Mouse (Mus musculus): ENCODE measurements around the gene Mocs3. TPM values are rescaled to one million over a fixed set of nuclear protein-coding genes. Genes with fewer than 3 reads are reported as not detected.

Mocs3 gene
- total RNA-seq (2014; rRNA removed) (24.9 and 27.0 TPM in 2 replicates), polyA plus RNA-seq (2015; fragmentation: Nextera tagmentation; extraction: Ambion mirVana) (7.8 and 8.2 TPM in 2 replicates)

DNA sequence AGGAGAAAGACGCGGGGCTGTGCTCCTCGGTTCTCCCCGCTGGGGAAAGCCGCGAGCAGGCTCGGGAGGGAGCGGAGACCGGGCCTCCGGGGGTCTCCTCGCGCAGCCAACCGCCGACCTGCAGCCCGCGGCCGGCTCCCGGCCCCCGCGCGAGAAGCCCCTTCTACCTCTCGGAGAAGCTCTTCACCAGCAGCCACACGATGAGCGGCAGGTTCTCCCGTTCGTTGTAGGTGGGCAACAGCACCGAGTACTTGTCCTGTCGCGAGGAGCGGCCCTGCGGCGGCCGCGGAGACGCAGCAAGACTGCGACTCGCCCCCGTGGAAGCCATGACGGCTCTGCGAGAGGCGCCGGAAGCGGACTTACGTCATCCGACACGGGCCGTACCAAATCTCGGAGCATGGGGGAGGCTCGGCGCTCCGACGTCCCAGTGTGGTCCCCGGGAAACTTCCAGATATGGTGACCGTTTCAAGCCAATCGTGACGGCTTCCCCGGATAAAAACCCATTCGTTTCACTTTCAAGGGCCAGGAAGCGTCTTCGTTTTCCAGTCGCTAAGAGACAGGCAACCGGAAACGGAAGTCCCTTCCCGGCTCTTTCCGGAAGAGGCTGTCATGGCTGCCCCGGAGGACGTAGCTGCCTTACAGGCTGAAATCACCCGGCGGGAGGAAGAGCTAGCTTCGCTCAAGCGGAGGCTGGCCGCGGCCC, at the start of gene Mocs3, which contains the start of the genes Gm20716 and Dpm1:
TSS of gene Mocs3 (plus strand) at position 597 of the 703 bp plus-strand sequence.
TSS of gene Gm20716 (minus strand) at position 339 of the 703 bp plus-strand sequence.
TSS of gene Dpm1 (minus strand) at position 566 of the 703 bp plus-strand sequence.
- no peaks in the 10 kb centered on the region for H3K27me3 ChIP-seq (ENCODE audit: insufficient read depth, low read length)
- under 1% methylated on average over 70 of the region's 73 CpGs for WGBS
- peak; percentile 93 for DNase-seq (ENCODE audit: low spot score)
- peak within 1 kb of the TSS; percentile 98 for H3K9ac ChIP-seq (replicated peaks; ENCODE audit: low read length)
- TF ChIP-seq CTCF (IDR thresholded peaks at IDR 0.05; ENCODE audit: low read depth), result no peak
- H3K4me1 ChIP-seq (ENCODE audit: insufficient read depth, low read length), result peaks cover 23% of the 10 kb centered on the region
- peaks cover 12% of the 10 kb centered on the region; the same call in 1 of the 2 replicates for H3K36me3 ChIP-seq (ENCODE audit: insufficient read depth, low read length)
- peak within 1 kb of the TSS; percentile 98 for H3K27ac ChIP-seq
- H3K9me3 ChIP-seq (ENCODE audit: low read length), result no peaks in the 10 kb centered on the region
- peak; percentile 92 for ATAC-seq
- peak within 1 kb of the TSS; percentile 100 for H3K4me3 ChIP-seq (ENCODE audit: low read length)
- H3K4me2 ChIP-seq (ENCODE audit: low read depth, low read length), result peak within 1 kb of the TSS; percentile 95

DNA sequence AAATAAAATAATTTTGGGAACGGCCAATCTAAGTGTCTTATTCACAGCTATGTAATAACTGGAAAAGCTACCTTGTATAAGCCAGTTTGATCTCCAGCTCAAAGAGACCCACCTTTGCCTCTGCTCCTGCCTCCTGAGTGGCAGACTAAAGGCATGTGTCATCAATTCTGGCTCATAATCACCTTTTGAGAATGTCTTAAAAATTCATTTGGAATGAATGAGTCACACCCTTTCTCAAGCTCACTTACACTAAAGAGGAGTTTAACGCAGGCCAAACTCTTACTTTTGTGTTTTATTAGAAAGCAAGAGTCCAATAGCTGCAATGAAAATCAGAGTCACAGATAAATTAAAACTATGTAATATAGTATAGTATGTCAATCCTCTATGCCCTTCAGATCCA, 38.6 kb upstream of the Mocs3 start:
- TF ChIP-seq CTCF (IDR thresholded peaks at IDR 0.05; ENCODE audit: low read depth), result no peak
- WGBS, result 92% methylated on average over 2 of the region's 2 CpGs
- Histone ChIP-seq H3K27ac (no peak overlapping the region), H3K4me3 (ENCODE audit: low read length) (no peak overlapping the region), H3K36me3 (ENCODE audit: insufficient read depth, low read length) (peaks cover 10% of the 10 kb centered on the region), H3K4me1 (ENCODE audit: insufficient read depth, low read length) (peaks cover 9% of the 10 kb centered on the region; the same call in 1 of the 2 replicates), H3K9ac (replicated peaks; ENCODE audit: low read length) (no peak overlapping the region), H3K27me3 (ENCODE audit: insufficient read depth, low read length) (no peaks in the 10 kb centered on the region), H3K9me3 (ENCODE audit: low read length) (no peaks in the 10 kb centered on the region), H3K4me2 (ENCODE audit: low read depth, low read length) (no peak overlapping the region)
- DNase-seq (ENCODE audit: low spot score) (no peak), ATAC-seq (no peak)

DNA sequence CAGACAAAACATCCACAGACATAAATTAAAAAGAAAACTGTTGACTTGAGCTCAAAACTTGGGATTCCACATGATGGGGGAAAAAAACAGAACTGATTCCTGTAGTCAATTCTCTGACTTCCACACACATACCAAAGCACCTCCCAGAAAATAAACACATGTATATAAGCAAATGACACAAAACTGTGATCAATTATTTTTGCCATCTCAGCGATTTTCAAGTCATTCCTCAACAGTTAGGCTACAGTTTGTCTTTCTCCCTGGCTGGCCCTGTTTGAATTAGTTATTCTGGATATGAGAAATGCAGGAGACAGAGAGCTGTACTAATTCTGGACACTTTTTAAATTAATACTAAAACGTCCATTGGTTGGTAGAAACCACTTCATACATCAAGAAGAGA, 36.7 kb upstream of the Mocs3 start:
- Histone ChIP-seq H3K36me3 (ENCODE audit: insufficient read depth, low read length) (peaks cover 8% of the 10 kb centered on the region), H3K4me1 (ENCODE audit: insufficient read depth, low read length) (peaks cover 18% of the 10 kb centered on the region), H3K4me2 (ENCODE audit: low read depth, low read length) (no peak overlapping the region), H3K9me3 (ENCODE audit: low read length) (no peaks in the 10 kb centered on the region), H3K9ac (replicated peaks; ENCODE audit: low read length) (no peak overlapping the region; the same call in 1 of the 2 replicates), H3K4me3 (ENCODE audit: low read length) (no peak overlapping the region), H3K27ac (no peak overlapping the region), H3K27me3 (ENCODE audit: insufficient read depth, low read length) (no peaks in the 10 kb centered on the region)
- no peak for DNase-seq (ENCODE audit: low spot score)
- no peak for ATAC-seq
- TF ChIP-seq CTCF (IDR thresholded peaks at IDR 0.05; ENCODE audit: low read depth), result no peak
- 76% methylated on average over 2 of the region's 2 CpGs for WGBS

DNA sequence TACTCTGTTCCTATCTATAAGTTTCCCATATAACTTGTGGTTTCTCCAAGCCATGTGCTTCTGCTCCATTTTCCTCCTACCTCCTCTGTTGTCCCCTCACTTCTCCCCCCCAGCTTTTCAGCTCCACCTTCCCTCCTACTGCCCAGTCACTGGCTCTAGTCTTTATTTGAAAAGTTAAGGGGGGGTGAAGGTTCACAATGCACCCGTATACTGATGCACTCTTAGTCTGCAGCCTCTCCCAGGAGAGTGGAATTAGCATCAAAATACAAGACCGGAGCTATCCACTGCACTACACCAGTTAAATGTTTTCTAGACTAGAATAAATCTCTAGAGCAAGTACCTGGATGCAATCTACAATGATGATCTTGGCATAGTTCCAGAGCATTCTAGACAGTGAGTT, 34.7 kb upstream of the Mocs3 start:
- DNase-seq (ENCODE audit: low spot score) (no peak), ATAC-seq (no peak)
- TF ChIP-seq CTCF (IDR thresholded peaks at IDR 0.05; ENCODE audit: low read depth), result no peak
- no peak overlapping the region for H3K27ac ChIP-seq
- no peak overlapping the region for H3K4me2 ChIP-seq (ENCODE audit: low read depth, low read length)
- peaks cover 8% of the 10 kb centered on the region; the same call in 1 of the 2 replicates for H3K36me3 ChIP-seq (ENCODE audit: insufficient read depth, low read length)
- H3K4me1 ChIP-seq (ENCODE audit: insufficient read depth, low read length), result peaks cover 18% of the 10 kb centered on the region
- H3K4me3 ChIP-seq (ENCODE audit: low read length), result no peak overlapping the region
- no peak overlapping the region for H3K9ac ChIP-seq (replicated peaks; ENCODE audit: low read length)
- no peaks in the 10 kb centered on the region for H3K27me3 ChIP-seq (ENCODE audit: insufficient read depth, low read length)
- no peaks in the 10 kb centered on the region for H3K9me3 ChIP-seq (ENCODE audit: low read length)
- 33% methylated on average over 2 of the region's 2 CpGs for WGBS

DNA sequence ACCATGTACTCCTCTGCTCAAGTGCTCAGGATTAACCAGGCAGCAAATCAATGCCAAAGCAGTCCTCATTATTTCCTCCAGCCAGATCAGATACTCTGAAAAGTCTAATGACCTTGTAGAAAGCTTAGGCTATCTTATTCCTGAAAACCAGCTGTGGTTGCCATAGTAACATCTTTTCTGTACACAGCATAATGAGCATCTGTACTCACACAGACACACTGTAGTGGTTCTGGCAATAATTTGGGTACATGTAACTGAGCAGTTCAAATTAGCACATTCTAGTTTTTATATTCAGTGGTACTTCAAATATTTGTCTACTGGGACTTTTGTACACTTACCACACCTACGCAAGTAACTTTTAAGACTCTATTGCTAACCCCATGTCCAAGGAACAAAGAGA, 32.0 kb upstream of the Mocs3 start:
- Histone ChIP-seq H3K36me3 (ENCODE audit: insufficient read depth, low read length) (peaks cover 8% of the 10 kb centered on the region; the same call in 1 of the 2 replicates), H3K27me3 (ENCODE audit: insufficient read depth, low read length) (no peaks in the 10 kb centered on the region), H3K27ac (no peak overlapping the region), H3K9ac (replicated peaks; ENCODE audit: low read length) (no peak overlapping the region), H3K4me3 (ENCODE audit: low read length) (no peak overlapping the region), H3K9me3 (ENCODE audit: low read length) (no peaks in the 10 kb centered on the region), H3K4me1 (ENCODE audit: insufficient read depth, low read length) (peaks cover 13% of the 10 kb centered on the region), H3K4me2 (ENCODE audit: low read depth, low read length) (no peak overlapping the region)
- TF ChIP-seq CTCF (IDR thresholded peaks at IDR 0.05; ENCODE audit: low read depth), result no peak
- 82% methylated on average over 1 of the region's 1 CpGs for WGBS
- no peak for ATAC-seq
- no peak for DNase-seq (ENCODE audit: low spot score)

DNA sequence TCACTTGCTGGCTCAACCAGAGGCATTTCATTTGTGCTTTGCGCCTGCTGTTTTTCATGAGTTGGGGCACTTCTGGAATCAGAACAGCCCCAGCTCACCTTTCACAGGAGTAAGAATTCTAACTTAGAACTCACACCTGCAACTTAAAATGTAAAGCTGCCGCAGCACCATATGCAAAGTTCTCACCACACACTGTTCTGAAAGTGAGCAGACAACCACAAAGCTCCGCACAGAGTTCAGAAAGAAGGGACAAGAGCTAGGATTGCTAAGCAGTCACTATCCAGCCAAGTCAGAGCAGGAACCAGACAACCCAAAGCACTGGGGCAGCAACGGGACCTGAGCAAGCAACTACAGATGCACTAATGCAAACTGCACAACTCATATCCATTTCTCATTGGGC, 30.9 kb upstream of the Mocs3 start:
- Histone ChIP-seq H3K27ac (no peak overlapping the region), H3K4me3 (ENCODE audit: low read length) (no peak overlapping the region), H3K4me1 (ENCODE audit: insufficient read depth, low read length) (peaks cover 16% of the 10 kb centered on the region), H3K9me3 (ENCODE audit: low read length) (no peaks in the 10 kb centered on the region), H3K9ac (replicated peaks; ENCODE audit: low read length) (no peak overlapping the region), H3K36me3 (ENCODE audit: insufficient read depth, low read length) (peaks cover 8% of the 10 kb centered on the region; the same call in 1 of the 2 replicates), H3K4me2 (ENCODE audit: low read depth, low read length) (peak overlapping the region; percentile 16; the same call in 1 of the 2 replicates), H3K27me3 (ENCODE audit: insufficient read depth, low read length) (no peaks in the 10 kb centered on the region)
- TF ChIP-seq CTCF (IDR thresholded peaks at IDR 0.05; ENCODE audit: low read depth), result no peak
- ATAC-seq (no peak), DNase-seq (ENCODE audit: low spot score) (no peak)
- 84% methylated on average over 4 of the region's 4 CpGs for WGBS

All from hindbrain, postnatal 0 days (tissue).